Comparison of ENCODE assay signal across 9 mouse cellular contexts in the genomic region with DNA sequence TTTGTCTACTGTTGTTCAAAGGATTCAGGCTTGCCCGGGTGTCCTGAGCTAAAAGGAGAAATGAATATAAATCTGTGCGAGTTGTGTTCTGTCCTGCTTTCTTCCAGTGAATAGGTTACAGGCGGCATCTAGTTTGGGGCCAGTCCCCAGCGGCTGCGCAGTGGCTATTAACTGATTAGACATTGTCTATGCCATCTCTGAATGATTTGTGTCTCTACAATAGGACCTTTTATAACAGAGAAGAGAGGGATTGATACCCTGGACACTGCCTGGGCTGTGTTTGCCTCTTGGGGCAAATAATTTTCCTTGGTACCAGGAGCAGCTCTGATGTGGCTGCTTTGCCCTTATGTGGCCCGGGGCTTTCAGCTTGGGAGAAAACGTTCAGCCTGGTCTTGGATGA.
DNase-seq lines count a peak whose midpoint lies in the region; ATAC-seq and TF ChIP-seq lines count a peak whose summit lies in the region.
"Had no signal": no experiment of that assay in that cellular context is flagged by ENCODE, and none has a peak within 500 bp of the region (broad histone marks: within the 10 kb centered on the region; RNA-seq: fewer than 3 reads in every experiment).

No protein-coding gene starts in this region.

- no peaks in the 10 kb centered on the region for H3K9me3 ChIP-seq in heart, embryonic 10.5 days
- H3K9me3 ChIP-seq in midbrain, embryonic 12.5 days = no peaks in the 10 kb centered on the region
- H3K9me3 ChIP-seq in midbrain, embryonic 11.5 days (ENCODE audit: control insufficient read depth, low read length) = no peaks in the 10 kb centered on the region
- no peaks in the 10 kb centered on the region for H3K9me3 ChIP-seq in heart, postnatal 0 days (replicated peaks; ENCODE audit: control insufficient read depth, low read length)
- H3K9me3 ChIP-seq in neural tube, embryonic 14.5 days (ENCODE audit: control insufficient read depth, low read length) = no peaks in the 10 kb centered on the region
- H3K9me3 ChIP-seq: embryonic facial prominence, embryonic 13.5 days had no signal

- peak overlapping the region; percentile 73 for H3K27ac ChIP-seq in heart, embryonic 10.5 days
- peak overlapping the region; percentile 39 for H3K27ac ChIP-seq in midbrain, embryonic 12.5 days (replicated peaks)
- H3K27ac ChIP-seq in midbrain, embryonic 11.5 days (ENCODE audit: low read depth, low read length) = no peak overlapping the region
- peak overlapping the region; percentile 63 for H3K27ac ChIP-seq in heart, postnatal 0 days (ENCODE audit: low read depth)
- peak overlapping the region; percentile 68 for H3K27ac ChIP-seq in neural tube, embryonic 14.5 days (ENCODE audit: low read depth, low read length)

- H3K9ac ChIP-seq in midbrain, embryonic 12.5 days (replicated peaks) = no peak overlapping the region
- H3K9ac ChIP-seq in midbrain, embryonic 11.5 days (ENCODE audit: low read length) = no peak overlapping the region
- peak overlapping the region; percentile 39; the same call in 1 of the 2 replicates for H3K9ac ChIP-seq in heart, postnatal 0 days (replicated peaks; ENCODE audit: low read depth, low read length)
- H3K9ac ChIP-seq in neural tube, embryonic 14.5 days (replicated peaks; ENCODE audit: low read depth, low read length) = no peak overlapping the region
- H3K9ac ChIP-seq: embryonic facial prominence, embryonic 13.5 days had no signal

- no peak overlapping the region for H3K4me2 ChIP-seq in midbrain, embryonic 12.5 days (replicated peaks)
- H3K4me2 ChIP-seq in midbrain, embryonic 11.5 days = no peak overlapping the region
- H3K4me2 ChIP-seq in heart, postnatal 0 days (ENCODE audit: low read depth, low read length) = peak overlapping the region; percentile 59
- H3K4me2 ChIP-seq in neural tube, embryonic 14.5 days (ENCODE audit: low read depth, low read length) = peak overlapping the region; percentile 0; the same call in 1 of the 2 replicates
- H3K4me2 ChIP-seq: embryonic facial prominence, embryonic 13.5 days had no signal

- ATAC-seq in midbrain, embryonic 12.5 days (ENCODE audit: low FRiP score, low read depth) = no peak
- ATAC-seq in midbrain, embryonic 11.5 days (ENCODE audit: low FRiP score) = no peak
- ATAC-seq in heart, postnatal 0 days (ENCODE audit: insufficient read depth, low read depth) = no peak
- ATAC-seq in neural tube, embryonic 14.5 days (ENCODE audit: low read depth) = peak; percentile 8; the same call in 1 of the 2 replicates

- H3K4me1 ChIP-seq in heart, embryonic 10.5 days = peaks cover 8% of the 10 kb centered on the region; the same call in 1 of the 2 replicates
- H3K4me1 ChIP-seq in midbrain, embryonic 12.5 days = peaks cover 14% of the 10 kb centered on the region
- peaks cover 5% of the 10 kb centered on the region; the same call in 1 of the 2 replicates for H3K4me1 ChIP-seq in midbrain, embryonic 11.5 days (ENCODE audit: control insufficient read depth, insufficient read depth, low read length)
- 0 out of 2 replicates have a peak, but pooled peaks cover 2% of the 10 kb centered on the region for H3K4me1 ChIP-seq in heart, postnatal 0 days (ENCODE audit: control insufficient read depth, insufficient read depth)
- 0 out of 2 replicates have a peak, but pooled peaks cover 7% of the 10 kb centered on the region for H3K4me1 ChIP-seq in neural tube, embryonic 14.5 days (ENCODE audit: control insufficient read depth, insufficient read depth, low read length)

- TF ChIP-seq EP300 in heart, postnatal 0 days (IDR thresholded peaks at IDR 0.05; ENCODE audit: low read depth) = no peak

- peak overlapping the region; percentile 40 for H3K4me3 ChIP-seq in heart, embryonic 10.5 days
- no peak overlapping the region for H3K4me3 ChIP-seq in midbrain, embryonic 12.5 days
- H3K4me3 ChIP-seq in midbrain, embryonic 11.5 days (ENCODE audit: low read depth, low read length) = no peak overlapping the region
- peak overlapping the region; percentile 44 for H3K4me3 ChIP-seq in heart, postnatal 0 days (ENCODE audit: low read depth, low read length)
- H3K4me3 ChIP-seq in neural tube, embryonic 14.5 days (ENCODE audit: low read depth, low read length) = no peak overlapping the region
- H3K4me3 ChIP-seq: embryonic facial prominence, embryonic 13.5 days had no signal

- no peak for TF ChIP-seq CTCF in heart, postnatal 0 days (IDR thresholded peaks at IDR 0.05; ENCODE audit: low read depth)

- no peaks in the 10 kb centered on the region for H3K27me3 ChIP-seq in heart, embryonic 10.5 days (ENCODE audit: insufficient read depth, poor library complexity, severe bottlenecking)
- H3K27me3 ChIP-seq in midbrain, embryonic 12.5 days = no peaks in the 10 kb centered on the region
- no peaks in the 10 kb centered on the region for H3K27me3 ChIP-seq in midbrain, embryonic 11.5 days (ENCODE audit: control insufficient read depth, insufficient read depth, low read length)
- no peaks in the 10 kb centered on the region for H3K27me3 ChIP-seq in heart, postnatal 0 days (ENCODE audit: control insufficient read depth, insufficient read depth, low read length)
- no peaks in the 10 kb centered on the region for H3K27me3 ChIP-seq in neural tube, embryonic 14.5 days (ENCODE audit: control insufficient read depth, insufficient read depth, low read length)
- H3K27me3 ChIP-seq: embryonic facial prominence, embryonic 13.5 days had no signal

- 79% methylated on average over 7 of the region's 7 CpGs for WGBS in heart, embryonic 10.5 days
- WGBS in midbrain, embryonic 12.5 days = 74% methylated on average over 7 of the region's 7 CpGs
- WGBS in midbrain, embryonic 11.5 days = 89% methylated on average over 7 of the region's 7 CpGs
- 58% methylated on average over 7 of the region's 7 CpGs for WGBS in heart, postnatal 0 days
- 26% methylated on average over 7 of the region's 7 CpGs for WGBS in neural tube, embryonic 14.5 days

- H3K36me3 ChIP-seq in heart, embryonic 10.5 days = no peaks in the 10 kb centered on the region
- no peaks in the 10 kb centered on the region for H3K36me3 ChIP-seq in midbrain, embryonic 12.5 days
- no peaks in the 10 kb centered on the region for H3K36me3 ChIP-seq in midbrain, embryonic 11.5 days (ENCODE audit: control insufficient read depth, insufficient read depth, low read length)
- no peaks in the 10 kb centered on the region for H3K36me3 ChIP-seq in heart, postnatal 0 days (replicated peaks; ENCODE audit: control insufficient read depth, insufficient read depth, low read length)
- no peaks in the 10 kb centered on the region for H3K36me3 ChIP-seq in neural tube, embryonic 14.5 days (ENCODE audit: control insufficient read depth, insufficient read depth, low read length)
- H3K36me3 ChIP-seq: embryonic facial prominence, embryonic 13.5 days had no signal

- DNase-seq in heart, embryonic 10.5 days (ENCODE audit: low spot score) = no peak
- DNase-seq in heart, adult 8-10 months (ENCODE audit: low spot score) = no peak
- no peak for DNase-seq in midbrain, embryonic 11.5 days (ENCODE audit: low spot score, missing footprints)
- no peak for DNase-seq in heart, postnatal 0 days (ENCODE audit: low spot score)
- DNase-seq in adrenal gland, adult 2 months = no peak
- DNase-seq in right cerebral cortex, postnatal 25 days = no peak

Comparison
In these comparisons a context has a peak if more than half of its experiments do, and no peak if none do; other contexts are left out.
1. H3K4me3 ChIP-seq: peak in heart, embryonic 10.5 days (single experiment) and heart, postnatal 0 days (single experiment); none in midbrain, embryonic 12.5 days (single experiment), midbrain, embryonic 11.5 days (single experiment) and neural tube, embryonic 14.5 days (single experiment).
2. H3K4me2 ChIP-seq: peak in heart, postnatal 0 days (single experiment) and neural tube, embryonic 14.5 days (single experiment); none in midbrain, embryonic 12.5 days (single experiment) and midbrain, embryonic 11.5 days (single experiment).